Mouse (Mus musculus): ENCODE measurements around the gene Txnip.

- TF ChIP-seq CTCF (conservative IDR thresholded peaks at IDR 0.05; ENCODE audit: low read length): no peak
- TF ChIP-seq POU5F1 (IDR thresholded peaks at IDR 0.05; ENCODE audit: borderline replicate concordance, low read length): no peak
- TF ChIP-seq NANOG (IDR thresholded peaks at IDR 0.05; ENCODE audit: borderline replicate concordance, low read length): no peak
Observed at GRCm38 (mm10) chr3:96557694-96558093, at the start of gene Txnip.
